Mouse (Mus musculus): ENCODE data around the gene S1pr1.

Gene S1pr1

GRCm38 (mm10) chr3:115673663-115674157 is 41.2 kb downstream of the S1pr1 start:
- no peak for DNase-seq (ENCODE audit: low spot score in 2 of 2)

- no peak for DNase-seq (ENCODE audit: low spot score in 2 of 2)
Observed at GRCm38 (mm10) chr3:115672965-115673662, 41.8 kb downstream of the S1pr1 start.

- no peak for DNase-seq (ENCODE audit: low spot score in 2 of 2)
Observed at GRCm38 (mm10) chr3:115669230-115669629, 45.6 kb downstream of the S1pr1 start.

GRCm38 (mm10) chr3:115667182-115667581 is 47.7 kb downstream of the S1pr1 start:
- no peak for DNase-seq (ENCODE audit: low spot score in 2 of 2)

- no peak for DNase-seq (ENCODE audit: low spot score in 2 of 2)
Observed at GRCm38 (mm10) chr3:115666547-115666946, 48.3 kb downstream of the S1pr1 start.

- no peak for DNase-seq (ENCODE audit: low spot score in 2 of 2)
Observed at GRCm38 (mm10) chr3:115664497-115664896, 50.4 kb downstream of the S1pr1 start.

- peak; percentile 65 to 75 for DNase-seq (ENCODE audit: low spot score in 2 of 2)
Observed at GRCm38 (mm10) chr3:115660701-115661460, 54.0 kb downstream of the S1pr1 start.

Data from frontal cortex, postnatal 14 days (tissue).